Mouse (Mus musculus) lung, postnatal 0 days (tissue): ENCODE data around the gene Mif.

Experiments
- CTCF ChIP-seq: IDR thresholded peaks from 2 replicates; pipeline ENCODE4 v1.5.1; 2016; ENCODE audit warnings: antibody characterized with exemption, mild to moderate bottlenecking
- EP300 ChIP-seq: IDR thresholded peaks from 2 replicates; pipeline ENCODE4 v1.6.1; 2016; ENCODE audit warnings: antibody characterized with exemption, mild to moderate bottlenecking, control low read depth

- TF ChIP-seq CTCF (no peak), EP300 (no peak)
Observed at GRCm38 (mm10) chr10:75878836-75879235, 18.8 kb upstream of the Mif start.
